Mouse (Mus musculus): ENCODE results near the gene Stx3. TPM values are rescaled to one million over a fixed set of nuclear protein-coding genes. Genes with fewer than 3 reads are reported as not detected.

The Stx3 gene
- polyA plus RNA-seq, 1 experiment: 10.4 TPM

DNA sequence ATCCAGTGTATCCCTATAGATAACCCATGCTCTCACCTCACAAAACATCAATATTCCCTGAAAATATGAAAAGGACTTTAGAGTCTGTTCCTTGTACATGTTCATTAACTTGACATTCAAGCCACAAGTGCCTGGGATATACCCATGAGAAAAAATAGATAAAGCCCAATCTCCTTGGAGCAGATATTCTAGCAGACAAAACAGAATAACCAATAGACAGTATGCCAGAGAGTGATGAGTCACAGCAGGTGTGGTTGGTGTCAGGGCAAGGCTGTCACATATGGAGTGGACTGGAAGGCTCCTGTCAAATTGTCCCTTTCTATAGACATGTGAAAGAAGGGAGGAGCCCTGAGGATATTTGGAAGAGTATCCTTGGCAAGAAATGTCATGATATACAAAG, 73.5 kb downstream of the Stx3 start:
- TF ChIP-seq POLR2A (IDR thresholded peaks at IDR 0.05; ENCODE audit: low read depth, low read length) (no peak), CTCF (IDR thresholded peaks at IDR 0.05; ENCODE audit: borderline replicate concordance, insufficient read depth, low read length) (no peak)
- Histone ChIP-seq H3K4me1 (ENCODE audit: control insufficient read depth, insufficient read depth, low read length) (no peaks in the 10 kb centered on the region), H3K27ac (ENCODE audit: insufficient read depth, low read length) (no peak overlapping the region), H3K4me3 (ENCODE audit: insufficient read depth, low read length) (no peak overlapping the region)

DNA sequence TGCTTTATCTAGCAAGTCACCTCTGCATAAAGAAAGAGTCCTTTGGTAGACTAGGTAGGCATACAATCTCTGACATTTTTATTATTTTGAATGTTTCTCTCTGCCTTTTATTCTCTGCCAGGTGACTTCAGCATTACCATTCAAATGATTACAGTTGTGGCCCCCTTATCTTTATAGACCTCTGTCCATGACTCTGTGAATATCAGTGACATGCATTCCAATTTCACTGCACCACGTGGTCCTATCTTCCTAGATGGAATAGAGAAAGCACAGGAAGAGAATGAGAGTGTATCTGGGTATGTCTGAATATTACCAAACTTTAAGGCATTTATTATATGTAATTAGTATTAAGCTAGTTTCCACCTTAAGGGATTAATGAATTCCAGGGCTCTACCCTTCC, 82.7 kb downstream of the Stx3 start:
- no peak for TF ChIP-seq CTCF (IDR thresholded peaks at IDR 0.05; ENCODE audit: borderline replicate concordance, insufficient read depth, low read length)
- no peak for TF ChIP-seq POLR2A (IDR thresholded peaks at IDR 0.05; ENCODE audit: low read depth, low read length)
- no peak overlapping the region for H3K4me3 ChIP-seq (ENCODE audit: insufficient read depth, low read length)
- no peak overlapping the region for H3K27ac ChIP-seq (ENCODE audit: insufficient read depth, low read length)
- H3K4me1 ChIP-seq (ENCODE audit: control insufficient read depth, insufficient read depth, low read length): no peaks in the 10 kb centered on the region

DNA sequence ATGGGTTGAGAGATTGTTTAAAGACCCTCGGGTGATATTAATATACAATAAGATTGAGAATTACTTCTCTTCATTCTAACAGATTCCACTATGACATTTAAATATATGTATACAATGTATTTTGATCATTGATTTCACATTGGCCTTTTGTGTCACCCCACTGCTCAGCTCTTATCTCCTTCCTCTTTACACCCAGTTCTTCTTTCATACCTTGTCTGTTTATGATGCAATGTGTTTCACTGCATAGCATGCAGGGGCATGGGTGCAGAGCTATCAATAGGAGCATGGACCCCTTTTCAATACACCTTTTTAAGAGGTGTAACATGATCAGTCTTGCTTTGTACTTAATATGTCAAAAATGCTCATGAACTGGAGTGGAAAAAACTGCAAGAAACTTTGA, 88.9 kb downstream of the Stx3 start:
- no peaks in the 10 kb centered on the region for H3K4me1 ChIP-seq (ENCODE audit: control insufficient read depth, insufficient read depth, low read length)
- TF ChIP-seq CTCF (IDR thresholded peaks at IDR 0.05; ENCODE audit: borderline replicate concordance, insufficient read depth, low read length): no peak
- no peak for TF ChIP-seq POLR2A (IDR thresholded peaks at IDR 0.05; ENCODE audit: low read depth, low read length)
- no peak overlapping the region for H3K4me3 ChIP-seq (ENCODE audit: insufficient read depth, low read length)
- no peak overlapping the region for H3K27ac ChIP-seq (ENCODE audit: insufficient read depth, low read length)

DNA sequence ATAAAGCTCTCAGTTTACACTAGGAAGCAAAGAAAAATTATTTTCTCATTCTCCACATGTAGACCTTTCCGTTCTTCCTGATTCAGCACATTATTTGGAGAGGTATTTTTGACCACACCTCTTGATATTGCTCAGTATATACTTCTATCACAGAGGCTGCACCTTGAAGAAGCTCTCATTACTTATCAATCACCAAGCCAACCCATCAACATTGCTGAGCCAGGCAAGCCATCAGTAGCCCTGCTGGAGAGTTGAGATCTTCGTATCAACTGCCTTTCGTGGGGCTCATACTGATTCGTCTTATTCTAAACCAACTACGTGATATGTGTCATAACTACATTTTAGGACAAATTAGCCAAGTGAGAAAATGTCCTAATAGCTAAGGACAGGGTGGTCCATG, 91.9 kb downstream of the Stx3 start:
- TF ChIP-seq CTCF (IDR thresholded peaks at IDR 0.05; ENCODE audit: borderline replicate concordance, insufficient read depth, low read length) (no peak), POLR2A (IDR thresholded peaks at IDR 0.05; ENCODE audit: low read depth, low read length) (no peak)
- Histone ChIP-seq H3K27ac (ENCODE audit: insufficient read depth, low read length) (no peak overlapping the region), H3K4me3 (ENCODE audit: insufficient read depth, low read length) (no peak overlapping the region)

DNA sequence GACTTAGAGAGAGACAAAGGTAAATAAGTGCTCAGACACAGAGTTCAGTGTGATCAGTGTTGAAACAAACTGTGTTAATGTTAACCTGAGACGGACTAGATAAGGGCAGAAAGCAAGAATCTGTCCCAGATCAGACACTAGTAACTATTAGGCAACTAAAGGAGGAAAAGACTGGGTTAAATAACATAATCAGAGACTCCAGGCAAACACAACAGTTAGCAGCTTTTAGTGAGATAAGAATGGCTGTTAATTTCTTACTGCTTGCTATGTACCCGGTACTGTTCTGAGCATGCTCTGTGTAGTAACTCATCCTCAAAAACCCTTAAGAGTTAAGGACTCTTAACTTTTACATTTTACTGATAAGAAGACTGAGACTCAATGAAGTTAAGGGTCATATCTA, 93.3 kb downstream of the Stx3 start:
- H3K4me1 ChIP-seq (ENCODE audit: control insufficient read depth, insufficient read depth, low read length): no peaks in the 10 kb centered on the region
- H3K27ac ChIP-seq (ENCODE audit: insufficient read depth, low read length): no peak overlapping the region
- TF ChIP-seq CTCF (IDR thresholded peaks at IDR 0.05; ENCODE audit: borderline replicate concordance, insufficient read depth, low read length) (no peak), POLR2A (IDR thresholded peaks at IDR 0.05; ENCODE audit: low read depth, low read length) (no peak)
- H3K4me3 ChIP-seq (ENCODE audit: insufficient read depth, low read length): no peak overlapping the region

More for the DNA sequence above, 91.9 kb downstream of the Stx3 start:
- H3K4me1 ChIP-seq (ENCODE audit: control insufficient read depth, insufficient read depth, low read length): no peaks in the 10 kb centered on the region

Other genes starting within 250 kb of the Stx3 start
- gene Ms4a6d, start 214.6 kb downstream of the Stx3 start, polyA plus RNA-seq (2011; ENCODE audit: insufficient read length, low read depth, missing spikeins): 0.67 and 2.2 TPM in 2 replicates
- gene Ms4a2, start 195.7 kb downstream of the Stx3 start, polyA plus RNA-seq (2011; ENCODE audit: insufficient read length, low read depth, missing spikeins): not detected in 2 replicates
- not detected in 2 replicates for gene Ms4a3, start 178.6 kb downstream of the Stx3 start, polyA plus RNA-seq (2011; ENCODE audit: insufficient read length, low read depth, missing spikeins)
- gene Oosp2, start 158.8 kb downstream of the Stx3 start, polyA plus RNA-seq (2011; ENCODE audit: insufficient read length, low read depth, missing spikeins): not detected in 2 replicates
- not detected in 2 replicates for gene Oosp1, start 128.3 kb downstream of the Stx3 start, polyA plus RNA-seq (2011; ENCODE audit: insufficient read length, low read depth, missing spikeins)
- gene Oosp3, start 122.3 kb downstream of the Stx3 start, polyA plus RNA-seq (2011; ENCODE audit: insufficient read length, low read depth, missing spikeins): not detected in 2 replicates
- not detected in 2 replicates for gene Gif, start 71.8 kb downstream of the Stx3 start, polyA plus RNA-seq (2011; ENCODE audit: insufficient read length, low read depth, missing spikeins)
- gene Mrpl16, start 49.0 kb downstream of the Stx3 start, polyA plus RNA-seq (2011; ENCODE audit: insufficient read length, low read depth, missing spikeins): 29.2 and 34.4 TPM in 2 replicates
- not detected in 2 replicates for gene Olfr1417, start 19.8 kb upstream of the Stx3 start, polyA plus RNA-seq (2011; ENCODE audit: insufficient read length, low read depth, missing spikeins)
- gene Olfr1418, start 41.7 kb upstream of the Stx3 start, polyA plus RNA-seq (2011; ENCODE audit: insufficient read length, low read depth, missing spikeins): not detected in 2 replicates
- not detected in 2 replicates for gene Olfr1419, start 55.7 kb upstream of the Stx3 start, polyA plus RNA-seq (2011; ENCODE audit: insufficient read length, low read depth, missing spikeins)
- not detected in 2 replicates for gene Olfr1420, start 67.2 kb upstream of the Stx3 start, polyA plus RNA-seq (2011; ENCODE audit: insufficient read length, low read depth, missing spikeins)
- 23.5 and 26.1 TPM in 2 replicates for gene Patl1, start 93.0 kb upstream of the Stx3 start, polyA plus RNA-seq (2011; ENCODE audit: insufficient read length, low read depth, missing spikeins)
- gene Osbp, start 146.5 kb upstream of the Stx3 start, polyA plus RNA-seq (2011; ENCODE audit: insufficient read length, low read depth, missing spikeins): 49.4 and 54.4 TPM in 2 replicates
- not detected in 2 replicates for gene Olfr1423, start 221.9 kb upstream of the Stx3 start, polyA plus RNA-seq (2011; ENCODE audit: insufficient read length, low read depth, missing spikeins)
- not detected in 2 replicates for gene Olfr1424, start 243.3 kb upstream of the Stx3 start, polyA plus RNA-seq (2011; ENCODE audit: insufficient read length, low read depth, missing spikeins)

All from embryonic fibroblast, embryonic 13.5 days (primary cell).